Mouse (Mus musculus) kidney, embryonic 14.5 days (tissue): Measurements from ENCODE around the gene Gjd3. TPM values are rescaled to one million over a fixed set of nuclear protein-coding genes. Genes with fewer than 3 reads are reported as not detected.
A peak's percentile ranks its signal among the peaks of the same experiment; 100 is the strongest.

Experiments
- ATAC-seq: fragments of 200-750 bp; cut with Nextera tagmentation; 2 replicates; pipeline ENCODE4 v1.8.0; 2017; ENCODE audit warnings: moderate number of reproducible peaks, mild to moderate bottlenecking, moderate TSS enrichment, moderate library complexity; ENCODE audit not compliant: low FRiP score, low TSS enrichment
- H3K27ac ChIP-seq: fragments of 300-500 bp; sonication (generic); 2 replicates; pipeline ENCODE4 v1.5.1; 2014; ENCODE audit warnings: low read depth, mild to moderate bottlenecking, low read length, moderate library complexity, mixed read lengths
- H3K27me3 ChIP-seq: fragments of 300-500 bp; sonication (generic); 2 replicates; pipeline ENCODE4 v1.6.1; 2014; ENCODE audit warnings: mild to moderate bottlenecking, low read length; ENCODE audit not compliant: control insufficient read depth, insufficient read depth
- H3K36me3 ChIP-seq: fragments of 300-500 bp; sonication (generic); 2 replicates; pipeline ENCODE4 v1.6.1; 2014; ENCODE audit warnings: low read length, mixed read lengths; ENCODE audit not compliant: control insufficient read depth, insufficient read depth
- H3K4me1 ChIP-seq: fragments of 300-500 bp; sonication (generic); 2 replicates; pipeline ENCODE4 v1.6.1; 2014; ENCODE audit warnings: low read length, mixed read lengths; ENCODE audit not compliant: control insufficient read depth, insufficient read depth
- H3K4me2 ChIP-seq: fragments of 300-500 bp; sonication (generic); replicated peaks from 2 replicates; pipeline ENCODE4 v1.6.1; 2014; ENCODE audit warnings: low read depth, mild to moderate bottlenecking, low read length
- H3K4me3 ChIP-seq: fragments of 300-500 bp; sonication (generic); 2 replicates; pipeline ENCODE4 v1.5.1; 2014; ENCODE audit warnings: mild to moderate bottlenecking, low read length
- H3K9ac ChIP-seq: fragments of 300-500 bp; sonication (generic); 2 replicates; pipeline ENCODE4 v1.6.1; 2014; ENCODE audit warnings: low read depth, mild to moderate bottlenecking, low read length, moderate library complexity
- H3K9me3 ChIP-seq: fragments of 300-500 bp; sonication (generic); 2 replicates; pipeline ENCODE4 v1.6.1; 2016; ENCODE audit warnings: low read length; ENCODE audit not compliant: control insufficient read depth
- WGBS: fragments of 180-500 bp; shearing (Covaris S2); extraction: QIAGEN DNeasy Blood & Tissue Kit; methylation state at CpG from one replicate; pipeline ENCODE4 v1.1.7; 2014; 5-methylcytosine and 5-hydroxymethylcytosine counted together
- polyA plus RNA-seq: library from polyadenylated mRNA; unstranded; fragments of >200 nt; fragmentation: Nextera tagmentation; extraction: Ambion mirVana; gene quantifications from 2 replicates; pipeline ENCODE4 v1.2.1, GENCODE M21; 2014

Gjd3 gene
- polyA plus RNA-seq, 1 experiment from 2014 or later = not detected

DNA sequence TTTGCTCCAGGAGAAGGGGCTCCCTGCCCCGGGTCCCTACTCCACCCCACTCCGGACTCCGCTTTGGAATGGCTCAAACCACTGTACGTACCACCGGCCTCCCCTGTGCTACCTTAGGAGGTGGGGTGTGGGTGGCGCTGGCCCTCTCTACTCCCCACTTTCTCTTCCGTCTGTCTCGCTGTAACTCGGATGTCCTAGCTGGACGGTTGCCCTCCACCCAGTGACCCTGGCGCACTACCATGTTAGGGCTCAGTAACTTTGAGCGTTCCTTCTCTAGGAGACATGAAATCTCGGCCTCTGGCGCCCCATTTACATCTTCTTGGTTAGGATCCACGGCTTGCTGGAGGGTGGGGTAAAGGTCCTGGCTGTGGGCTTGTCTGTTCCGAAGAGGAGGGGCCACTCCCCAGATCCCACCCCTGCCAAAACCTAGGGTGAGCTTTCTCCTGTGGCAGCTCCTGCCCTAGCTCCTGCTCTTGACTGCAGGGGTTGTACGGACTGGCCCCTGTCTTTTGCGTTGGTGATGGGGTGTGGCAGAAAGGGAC is 21.7 kb downstream of the Gjd3 start:
- peak overlapping the region; percentile 99 for H3K4me2 ChIP-seq

DNA sequence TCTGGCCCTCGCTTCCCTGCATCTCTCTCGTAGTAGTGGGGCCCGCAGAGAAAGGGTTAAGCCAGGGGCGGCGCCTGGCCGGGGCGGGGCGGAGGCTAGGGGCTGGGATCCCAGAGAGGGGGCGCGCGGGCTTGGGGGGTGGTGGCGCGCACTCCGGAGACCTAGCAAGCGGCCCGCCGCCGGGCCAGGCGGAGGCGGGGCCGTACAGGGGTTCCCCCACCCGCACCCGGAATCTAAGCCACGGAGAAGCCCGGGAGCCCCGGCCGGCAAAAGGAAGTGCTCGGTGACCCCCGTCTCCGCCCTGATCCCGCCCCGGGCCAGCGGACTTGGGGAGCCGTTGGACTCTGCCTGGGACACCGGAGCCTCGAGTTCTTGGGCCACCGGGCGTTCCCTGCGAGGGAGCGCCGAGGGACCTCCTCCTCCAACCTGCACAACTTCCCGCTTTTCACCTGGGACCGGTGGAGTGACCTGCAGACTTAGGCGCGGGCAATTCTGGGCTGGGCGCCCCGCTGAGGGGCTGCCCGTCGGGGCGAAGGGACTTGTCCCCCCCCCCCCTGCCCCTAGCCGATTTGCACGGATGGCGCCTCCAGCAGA is 22.4 kb downstream of the Gjd3 start:
- Histone ChIP-seq H3K36me3 (peaks cover 2% of the 10 kb centered on the region; the same call in 1 of the 2 replicates), H3K4me3 (peak overlapping the region; percentile 75), H3K9ac (peak overlapping the region; percentile 76), H3K9me3 (no peaks in the 10 kb centered on the region), H3K27me3 (no peaks in the 10 kb centered on the region), H3K4me2 (peak overlapping the region; percentile 99), H3K4me1 (peaks cover 68% of the 10 kb centered on the region), H3K27ac (peak overlapping the region; percentile 70)
- ATAC-seq = peak; percentile 42
- under 1% methylated on average over 52 of the region's 53 CpGs for WGBS

More for the DNA sequence above, 21.7 kb downstream of the Gjd3 start:
- peaks cover 2% of the 10 kb centered on the region; the same call in 1 of the 2 replicates for H3K36me3 ChIP-seq
- ATAC-seq = no peak
- H3K9me3 ChIP-seq = no peaks in the 10 kb centered on the region
- peak overlapping the region; percentile 75 for H3K4me3 ChIP-seq
- peak overlapping the region; percentile 76 for H3K9ac ChIP-seq
- peak overlapping the region; percentile 70; the same call in 1 of the 2 replicates for H3K27ac ChIP-seq
- H3K27me3 ChIP-seq = no peaks in the 10 kb centered on the region
- 6% methylated on average over 18 of the region's 18 CpGs for WGBS
- H3K4me1 ChIP-seq = peaks cover 69% of the 10 kb centered on the region

DNA sequence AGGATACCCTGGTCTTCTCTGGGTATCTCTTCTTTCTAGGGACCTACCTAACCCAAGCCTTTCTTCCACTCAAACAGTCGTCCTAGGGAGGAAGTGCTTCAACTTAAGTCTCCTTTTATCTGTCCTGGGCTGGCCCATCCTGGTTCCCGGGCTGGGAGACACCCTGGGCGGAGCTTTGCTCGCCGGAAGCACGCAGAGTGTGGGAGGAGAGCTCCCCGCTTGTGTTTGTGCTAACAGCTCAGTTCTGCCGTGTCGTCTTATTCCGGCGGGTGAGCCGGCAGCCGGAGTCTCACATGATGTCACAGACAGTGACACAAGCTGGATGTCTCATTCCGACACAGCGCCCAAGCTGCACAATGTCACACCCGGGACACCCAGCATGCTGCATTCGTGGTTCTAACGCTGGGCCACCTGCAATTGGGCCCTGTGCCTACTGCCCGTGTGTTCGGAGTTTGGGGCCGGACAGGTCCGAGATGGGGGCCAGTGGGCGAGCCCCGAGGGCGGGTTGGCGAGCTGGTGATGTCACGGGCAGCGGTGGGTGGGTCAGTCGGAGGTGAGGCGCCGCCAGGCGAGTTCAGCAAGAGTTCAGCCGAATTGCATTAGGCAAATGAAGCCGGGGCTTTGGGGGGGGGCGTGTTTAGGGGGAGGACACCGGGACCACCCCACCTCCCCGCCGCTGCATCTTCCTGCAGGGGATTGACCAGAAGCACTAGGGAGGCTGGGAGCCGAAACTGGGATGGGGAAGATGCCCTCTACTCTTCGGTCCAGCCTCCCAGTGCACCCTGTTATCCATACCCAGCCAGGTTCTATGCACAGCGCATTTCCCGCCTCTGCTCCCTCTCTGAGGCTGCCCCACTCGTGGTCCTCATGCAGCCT is 23.1 kb downstream of the Gjd3 start:
- peak; percentile 18; the same call in 1 of the 2 replicates for ATAC-seq
- H3K36me3 ChIP-seq = peaks cover 2% of the 10 kb centered on the region; the same call in 1 of the 2 replicates
- H3K4me3 ChIP-seq = peak overlapping the region; percentile 75

DNA sequence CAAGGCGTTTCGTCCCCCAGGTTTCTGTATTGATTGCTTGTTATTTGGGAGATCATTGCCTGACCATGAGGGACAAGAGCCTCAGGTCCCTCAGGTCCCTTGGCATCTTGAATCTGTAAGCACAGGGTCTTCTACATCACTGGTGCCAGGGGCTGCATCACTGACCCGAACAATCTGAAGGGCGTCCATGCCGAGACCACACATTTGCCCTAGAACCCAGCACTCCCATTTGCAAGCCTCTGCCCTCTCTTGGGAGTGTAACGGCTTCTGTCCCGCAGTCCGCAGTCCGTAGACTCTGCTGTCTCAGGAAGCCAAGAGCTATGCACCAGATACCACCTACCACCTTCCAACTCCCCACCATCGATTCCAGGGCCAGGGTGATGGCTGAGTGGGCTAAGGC is 26.5 kb downstream of the Gjd3 start:
- 78% methylated on average over 10 of the region's 10 CpGs for WGBS
- H3K9ac ChIP-seq = 0 out of 2 replicates have a peak overlapping the region, but pooled peaks have one; percentile 2
- peaks cover 63% of the 10 kb centered on the region for H3K4me1 ChIP-seq

More for the DNA sequence above, 23.1 kb downstream of the Gjd3 start:
- no peaks in the 10 kb centered on the region for H3K27me3 ChIP-seq
- H3K9me3 ChIP-seq = no peaks in the 10 kb centered on the region
- WGBS = under 1% methylated on average over 40 of the region's 43 CpGs
- H3K27ac ChIP-seq = peak overlapping the region; percentile 70
- H3K9ac ChIP-seq = peak overlapping the region; percentile 76
- peak overlapping the region; percentile 99 for H3K4me2 ChIP-seq
- H3K4me1 ChIP-seq = peaks cover 68% of the 10 kb centered on the region

DNA sequence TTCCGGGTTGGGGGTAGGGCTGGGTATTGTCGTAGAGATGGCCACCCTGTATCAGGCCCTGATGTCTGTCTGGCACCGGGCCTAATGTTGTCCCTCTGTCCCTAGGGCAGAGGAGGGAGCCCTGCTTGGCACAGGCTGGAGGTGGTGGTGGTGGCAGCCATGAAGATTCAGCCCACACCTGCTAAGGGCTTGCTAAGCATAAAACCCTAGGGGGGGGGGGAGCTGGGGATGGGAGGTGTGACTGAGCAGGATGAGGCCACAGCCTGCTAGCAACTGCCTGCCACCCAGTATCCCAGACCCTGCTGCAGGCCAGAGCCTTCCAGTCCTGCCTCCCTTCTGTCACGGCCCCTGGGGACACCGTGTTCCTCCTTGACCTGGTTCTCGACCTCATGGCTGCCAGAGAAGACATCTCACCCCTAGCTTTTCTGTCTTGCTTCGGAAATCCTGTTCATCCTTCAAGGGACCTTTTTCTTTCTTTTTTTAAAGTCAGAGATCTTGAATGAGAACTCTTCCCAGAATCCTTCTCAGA is 27.0 kb downstream of the Gjd3 start:
- Histone ChIP-seq H3K4me1 (peaks cover 63% of the 10 kb centered on the region), H3K9me3 (no peaks in the 10 kb centered on the region), H3K27ac (peak overlapping the region; percentile 51; the same call in 1 of the 2 replicates), H3K4me3 (no peak overlapping the region), H3K9ac (no peak overlapping the region), H3K4me2 (no peak overlapping the region), H3K27me3 (no peaks in the 10 kb centered on the region), H3K36me3 (peaks cover 12% of the 10 kb centered on the region)
- ATAC-seq = no peak
- WGBS = 23% methylated on average over 7 of the region's 7 CpGs

More for the DNA sequence above, 26.5 kb downstream of the Gjd3 start:
- Histone ChIP-seq H3K27me3 (no peaks in the 10 kb centered on the region), H3K4me2 (no peak overlapping the region), H3K27ac (no peak overlapping the region), H3K4me3 (no peak overlapping the region), H3K9me3 (no peaks in the 10 kb centered on the region), H3K36me3 (peaks cover 11% of the 10 kb centered on the region; the same call in 1 of the 2 replicates)
- no peak for ATAC-seq

DNA sequence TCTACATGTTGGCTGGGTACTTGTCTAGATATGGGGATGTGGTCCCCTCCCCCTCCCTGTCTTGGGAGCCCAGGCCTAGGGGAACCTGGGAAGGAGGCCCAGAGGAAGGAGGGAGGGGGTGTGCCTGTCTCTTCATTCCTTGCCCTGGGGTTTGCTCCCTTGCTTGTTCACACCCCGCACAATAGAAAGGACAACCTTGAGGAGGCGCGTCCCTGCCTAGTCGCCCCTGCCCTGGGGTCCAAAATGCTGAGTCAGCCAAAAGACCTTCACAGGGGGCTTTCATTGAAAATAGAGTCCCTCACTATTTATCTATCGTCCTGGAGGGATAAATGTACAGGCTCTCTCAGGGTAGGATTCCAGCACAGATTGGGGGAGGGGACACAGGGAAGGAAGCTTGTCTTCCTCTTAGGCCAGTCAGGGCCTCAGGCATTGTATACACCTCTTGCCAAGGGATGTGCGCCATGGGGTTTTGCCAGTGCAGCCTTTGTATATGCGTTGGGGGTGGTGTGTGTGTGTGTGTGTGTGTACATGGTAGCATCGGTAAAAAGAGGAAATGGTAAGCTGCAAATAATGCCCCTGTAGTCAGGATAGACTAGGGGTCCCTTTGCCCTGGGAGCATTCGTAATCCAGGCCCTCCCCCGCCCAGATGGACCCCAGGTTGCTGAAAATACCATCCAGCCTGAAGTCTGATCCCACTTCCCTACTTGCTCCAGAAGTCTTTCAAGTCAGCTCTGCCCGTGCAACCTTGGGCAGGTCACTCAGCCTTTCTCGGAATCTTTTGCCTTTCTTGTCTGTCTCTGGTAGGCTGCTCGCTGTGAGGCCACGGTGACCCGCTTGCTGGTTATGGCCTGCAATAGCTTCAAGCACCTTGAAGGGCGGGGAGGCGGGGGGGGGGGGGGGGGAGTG is 27.8 kb downstream of the Gjd3 start:
- 0 out of 2 replicates have a peak overlapping the region, but pooled peaks have one; percentile 20 for H3K9ac ChIP-seq
- 18% methylated on average over 17 of the region's 17 CpGs for WGBS

DNA sequence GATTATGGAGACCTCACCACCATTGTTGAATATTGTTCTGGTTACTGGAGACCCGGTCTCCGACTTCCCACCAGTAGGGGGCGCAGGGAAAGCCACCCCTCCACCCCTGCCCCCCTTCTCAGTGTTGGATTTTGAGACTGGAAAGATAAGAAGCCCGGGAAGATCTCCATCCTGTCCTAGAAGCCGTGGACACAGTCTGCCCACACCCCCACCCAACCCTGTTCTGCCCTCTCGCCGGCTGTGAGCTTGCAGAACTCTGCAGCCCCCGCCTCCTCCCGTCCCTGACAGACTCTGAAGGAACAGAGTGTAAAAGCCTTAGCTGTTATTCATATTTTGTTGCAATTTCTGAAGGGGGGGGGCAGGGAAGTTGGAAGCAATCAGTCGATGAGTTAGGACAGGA is 28.4 kb downstream of the Gjd3 start:
- no peaks in the 10 kb centered on the region for H3K9me3 ChIP-seq
- WGBS = 3% methylated on average over 10 of the region's 10 CpGs
- H3K9ac ChIP-seq = 0 out of 2 replicates have a peak overlapping the region, but pooled peaks have one; percentile 20
- peak overlapping the region; percentile 51 for H3K27ac ChIP-seq
- peaks cover 20% of the 10 kb centered on the region for H3K36me3 ChIP-seq
- peak overlapping the region; percentile 6; the same call in 1 of the 2 replicates for H3K4me3 ChIP-seq
- no peaks in the 10 kb centered on the region for H3K27me3 ChIP-seq
- H3K4me1 ChIP-seq = peaks cover 60% of the 10 kb centered on the region
- ATAC-seq = peak; percentile 79
- H3K4me2 ChIP-seq = peak overlapping the region; percentile 9

More for the DNA sequence above, 27.8 kb downstream of the Gjd3 start:
- no peaks in the 10 kb centered on the region for H3K9me3 ChIP-seq
- H3K4me2 ChIP-seq = peak overlapping the region; percentile 9
- no peaks in the 10 kb centered on the region for H3K27me3 ChIP-seq
- H3K4me3 ChIP-seq = peak overlapping the region; percentile 6; the same call in 1 of the 2 replicates
- H3K27ac ChIP-seq = peak overlapping the region; percentile 51
- peaks cover 66% of the 10 kb centered on the region for H3K4me1 ChIP-seq
- peaks cover 19% of the 10 kb centered on the region for H3K36me3 ChIP-seq
- ATAC-seq = peak; percentile 43

DNA sequence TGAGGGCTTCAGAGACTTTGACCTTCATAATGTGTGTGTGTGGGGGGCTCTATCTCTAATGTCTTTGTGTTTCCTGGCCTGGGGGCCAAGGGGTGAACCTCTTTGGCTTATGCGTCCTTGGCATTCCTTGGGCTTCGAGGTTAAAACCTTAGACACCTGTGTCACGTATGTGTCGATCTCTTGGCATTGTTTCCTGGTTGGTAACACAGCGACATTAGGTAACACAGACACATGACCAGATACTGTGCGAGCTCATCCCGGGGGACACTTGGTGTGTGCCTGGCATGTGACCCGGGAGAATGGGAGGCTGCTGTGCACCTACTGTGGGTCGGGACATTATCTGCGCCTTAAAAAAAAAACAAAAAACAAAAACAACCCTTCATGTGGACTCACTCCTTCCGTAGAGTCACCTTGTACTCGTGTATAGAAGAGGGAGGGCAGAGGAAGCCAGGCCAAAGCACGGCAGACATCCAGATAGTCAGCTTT is 28.9 kb downstream of the Gjd3 start:
- Histone ChIP-seq H3K36me3 (peaks cover 20% of the 10 kb centered on the region), H3K4me3 (no peak overlapping the region), H3K4me1 (peaks cover 55% of the 10 kb centered on the region), H3K9ac (no peak overlapping the region), H3K9me3 (no peaks in the 10 kb centered on the region), H3K27ac (peak overlapping the region; percentile 51; the same call in 1 of the 2 replicates), H3K4me2 (no peak overlapping the region; the same call in 1 of the 2 replicates), H3K27me3 (no peaks in the 10 kb centered on the region)
- 28% methylated on average over 13 of the region's 13 CpGs for WGBS
- ATAC-seq = no peak
